Mouse (Mus musculus) heart, adult 2 months (tissue): ENCODE measurements at regions not wholly inside any gene's neighbourhood (a gene's known extent, or its start where the extent isn't known, plus 50 kb on each side); places are given as distances from the start of the nearest gene placed in this dataset.

Experiments
- CTCF ChIP-seq: fragments of 200-600 bp; IDR thresholded peaks from 2 replicates; pipeline ENCODE4 v1.8.1; 2022; ENCODE audit warnings: antibody characterized with exemption, mild to moderate bottlenecking, moderate library complexity
- POLR2A ChIP-seq: fragments of 200-500 bp; IDR thresholded peaks from 2 replicates; pipeline ENCODE4 v1.6.1; 2011; ENCODE audit warnings: mild to moderate bottlenecking, low read depth, low read length, control low read depth; ENCODE audit not compliant: insufficient read depth

DNA sequence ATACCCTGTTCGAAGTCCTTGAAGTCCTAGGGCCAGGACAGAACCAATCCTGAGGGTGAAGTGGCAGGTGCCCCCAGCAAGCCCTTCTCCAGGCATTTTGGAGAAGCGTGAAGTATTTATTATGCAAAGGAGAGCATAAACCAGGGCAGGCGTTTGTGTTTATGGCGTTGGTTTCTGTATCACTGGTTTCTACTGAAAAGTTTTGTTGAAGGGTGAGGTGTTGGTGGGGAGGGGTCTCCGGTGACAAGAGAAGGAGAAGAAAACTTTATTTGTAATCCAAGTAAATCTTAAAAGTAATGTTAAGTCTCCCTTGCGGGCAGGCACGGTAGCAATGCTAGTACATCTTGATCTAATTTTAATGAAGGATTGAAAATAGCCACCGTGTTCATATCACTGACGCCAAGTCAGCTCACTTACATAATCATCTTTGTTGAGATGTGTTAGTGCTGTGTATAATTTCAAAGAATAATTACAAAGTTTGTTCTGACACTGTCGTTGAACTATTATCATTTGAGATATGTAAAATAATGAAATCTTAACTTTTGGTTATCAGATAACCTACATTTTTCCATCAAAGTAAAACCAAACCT, 140.2 kb downstream of the Ogfrl1 start:
- TF ChIP-seq CTCF (no peak), POLR2A (no peak)
